Mouse (Mus musculus) telencephalon, adult 2 months (tissue): ENCODE measurements around the gene Lsg1.

Source experiments
- DNase-seq: peaks from one replicate; pipeline ENCODE4 v3.0.0-alpha.2; 2011; ENCODE audit warnings: low read depth, low spot score

Gene Lsg1

GRCm38 (mm10) chr16:30550748-30551192 is 36.6 kb downstream of the Lsg1 start, which contains the start of gene Tmem44:
Gene Tmem44, minus strand, starts transcription at chr16:30550842.
- DNase-seq: no peak

GRCm38 (mm10) chr16:30549966-30550747 is 37.2 kb downstream of the Lsg1 start:
- no peak for DNase-seq

GRCm38 (mm10) chr16:30549516-30549915 is 37.9 kb downstream of the Lsg1 start:
- DNase-seq: no peak

GRCm38 (mm10) chr16:30548291-30548690 is 39.1 kb downstream of the Lsg1 start:
- DNase-seq: peak; percentile 76

- DNase-seq: no peak
Measured at GRCm38 (mm10) chr16:30544693-30545092, 42.7 kb downstream of the Lsg1 start.

- no peak for DNase-seq
Measured at GRCm38 (mm10) chr16:30543386-30543785, 44.0 kb downstream of the Lsg1 start.

DNA sequence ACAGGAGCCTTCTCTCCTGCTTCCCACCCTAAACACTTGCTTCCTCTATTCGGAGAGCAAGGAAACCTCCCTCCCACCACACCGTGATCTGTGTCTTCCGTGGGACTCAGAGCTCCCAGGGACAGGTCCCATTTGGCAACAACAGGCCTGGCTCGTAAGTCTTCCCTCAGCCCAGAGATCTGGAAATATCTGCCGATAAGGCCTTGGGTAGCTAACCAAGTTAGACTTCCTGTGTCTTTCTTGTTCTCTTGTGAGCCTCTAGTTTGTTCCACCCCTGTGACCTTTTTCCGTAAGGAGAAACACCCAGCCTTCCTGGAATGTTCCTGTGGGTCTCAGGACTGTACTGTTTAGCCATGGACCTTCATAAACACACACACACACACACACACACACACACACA is 44.6 kb downstream of the Lsg1 start:
- DNase-seq: no peak

- no peak for DNase-seq
Measured at GRCm38 (mm10) chr16:30540107-30541001, 47.0 kb downstream of the Lsg1 start.

DNA sequence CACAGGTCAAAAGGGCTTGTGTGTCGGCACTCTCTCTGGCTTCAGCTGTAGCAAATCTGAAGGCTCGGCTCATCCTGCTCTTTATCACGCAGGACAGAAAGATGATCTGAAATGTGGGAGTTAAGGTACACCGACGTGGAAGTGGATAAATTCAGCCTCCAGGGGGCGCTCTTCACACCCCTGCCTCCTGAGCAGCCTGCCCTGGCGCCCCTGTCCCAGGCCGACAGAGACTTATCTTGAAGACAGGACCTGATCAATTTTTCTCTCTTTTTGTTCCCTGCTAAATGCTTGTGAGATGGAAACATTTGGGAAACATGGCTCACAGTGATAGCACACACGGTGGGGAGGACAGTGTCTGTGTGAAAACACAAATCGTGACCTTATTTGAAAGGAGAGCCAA is 48.0 kb downstream of the Lsg1 start:
- no peak for DNase-seq

GRCm38 (mm10) chr16:30535075-30535474 is 52.3 kb downstream of the Lsg1 start:
- no peak for DNase-seq

GRCm38 (mm10) chr16:30533592-30533991 is 53.8 kb downstream of the Lsg1 start:
- DNase-seq: no peak

DNA sequence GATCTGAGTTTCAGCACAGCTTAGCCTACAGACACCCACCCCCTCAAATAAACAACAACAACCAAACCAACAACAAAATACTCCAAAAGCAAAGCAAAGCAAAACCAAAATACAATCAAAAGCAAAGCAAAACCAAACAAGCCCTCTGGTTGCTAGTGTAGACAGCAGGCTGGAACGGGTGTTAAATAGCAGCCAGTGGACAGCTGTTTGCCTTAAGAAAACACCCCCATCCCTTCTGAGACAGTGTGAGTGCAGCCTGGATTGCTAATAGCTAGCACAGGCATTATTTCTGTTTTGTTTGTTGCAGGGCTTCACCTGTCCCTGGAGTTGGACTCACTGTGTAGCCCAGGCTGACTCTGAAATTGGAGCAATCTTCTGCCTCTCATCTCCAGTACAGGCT is 54.5 kb downstream of the Lsg1 start:
- no peak for DNase-seq

DNA sequence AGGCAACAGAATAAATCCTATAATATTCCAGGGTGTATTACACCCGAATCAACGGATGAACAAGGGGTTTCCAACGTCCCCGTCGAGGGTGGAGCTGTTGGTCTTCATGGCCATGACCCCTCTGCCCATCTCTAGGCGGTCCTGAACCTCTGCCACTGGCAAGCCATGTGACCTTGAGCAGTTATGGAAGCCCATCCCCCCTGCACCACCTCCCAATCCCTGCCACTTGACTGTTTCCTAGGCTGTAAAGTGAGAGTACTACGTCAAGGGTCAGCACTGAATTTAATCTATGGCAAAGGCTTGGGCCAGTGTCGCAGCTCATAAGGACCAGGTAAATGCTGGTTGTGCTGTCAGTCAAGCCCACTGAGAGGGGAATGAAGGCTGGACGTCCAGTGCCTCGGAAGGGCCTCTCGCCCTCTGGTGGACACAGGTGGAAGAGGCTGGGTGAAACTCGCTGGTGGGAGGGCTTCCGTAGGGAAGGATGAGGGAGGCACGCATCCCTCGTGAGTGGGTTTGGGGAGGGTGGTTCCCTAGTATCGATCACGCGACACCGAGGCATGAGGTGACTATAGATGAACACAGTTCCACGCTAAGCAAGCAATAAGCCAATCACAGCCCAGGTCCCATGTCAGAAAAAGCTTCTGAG is 55.5 kb downstream of the Lsg1 start:
- DNase-seq: no peak

DNA sequence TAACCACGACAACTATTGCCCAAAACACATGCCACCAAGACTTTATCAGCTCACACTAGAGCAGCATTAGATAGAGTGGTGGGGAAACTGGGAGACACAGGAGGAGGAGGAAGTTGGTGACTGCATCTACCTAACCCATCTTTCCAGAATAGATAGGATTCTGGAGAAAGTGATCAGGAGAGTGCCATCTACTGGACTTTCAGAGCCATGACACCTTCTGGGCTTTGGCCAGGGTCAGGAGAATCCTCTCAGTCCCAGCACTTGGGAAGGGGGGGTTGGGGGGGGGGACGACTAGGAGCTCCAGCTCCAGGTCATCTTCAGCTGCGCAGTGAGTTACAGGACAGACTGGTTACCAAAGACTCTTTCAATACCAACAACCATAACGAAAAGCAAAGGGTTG is 56.6 kb downstream of the Lsg1 start:
- DNase-seq: no peak

DNA sequence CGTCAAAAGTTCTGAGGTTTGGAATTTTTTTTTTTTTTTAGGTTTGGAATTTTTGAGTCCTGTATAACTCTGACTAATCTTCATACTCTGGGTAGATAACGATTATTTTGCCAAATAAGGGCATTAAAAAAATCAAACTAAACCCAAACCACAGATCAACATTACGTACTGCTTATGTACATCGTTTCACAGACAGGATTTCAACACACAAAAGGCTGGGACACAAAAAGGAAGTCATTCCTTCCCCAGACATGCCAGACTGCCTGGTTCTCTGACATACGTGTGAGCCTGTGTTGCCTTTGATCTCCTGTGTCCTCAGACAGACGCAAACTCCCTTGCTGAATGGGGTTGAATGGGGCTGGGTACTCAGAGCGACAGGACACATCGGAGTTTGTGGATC is 59.0 kb downstream of the Lsg1 start:
- no peak for DNase-seq

DNA sequence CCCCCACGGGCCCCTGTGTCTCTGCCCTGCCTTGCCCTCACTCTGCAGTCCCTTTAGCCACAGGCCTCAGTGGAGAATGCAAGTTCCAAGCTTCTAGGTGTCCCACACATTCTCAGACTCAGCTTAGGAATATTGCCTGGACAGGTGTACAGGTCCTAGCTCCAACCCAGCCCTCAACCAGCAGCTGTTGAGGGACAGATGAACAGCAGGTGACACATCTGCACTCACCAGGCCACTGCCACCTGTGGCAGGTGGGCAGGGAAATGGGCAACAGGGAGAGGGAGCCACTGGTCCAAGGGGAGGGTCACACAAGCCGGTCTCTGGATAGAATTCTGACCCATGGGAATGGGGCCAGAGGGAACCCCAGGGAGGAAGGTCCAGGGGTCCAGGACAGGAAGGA is 59.5 kb downstream of the Lsg1 start:
- DNase-seq: no peak

GRCm38 (mm10) chr16:30525756-30526155 is 61.6 kb downstream of the Lsg1 start:
- DNase-seq: no peak

GRCm38 (mm10) chr16:30524481-30524880 is 62.9 kb downstream of the Lsg1 start:
- DNase-seq: no peak

- DNase-seq: no peak
Measured at GRCm38 (mm10) chr16:30522253-30522940, 65.0 kb downstream of the Lsg1 start.

- no peak for DNase-seq
Measured at GRCm38 (mm10) chr16:30521147-30521546, 66.2 kb downstream of the Lsg1 start.

DNA sequence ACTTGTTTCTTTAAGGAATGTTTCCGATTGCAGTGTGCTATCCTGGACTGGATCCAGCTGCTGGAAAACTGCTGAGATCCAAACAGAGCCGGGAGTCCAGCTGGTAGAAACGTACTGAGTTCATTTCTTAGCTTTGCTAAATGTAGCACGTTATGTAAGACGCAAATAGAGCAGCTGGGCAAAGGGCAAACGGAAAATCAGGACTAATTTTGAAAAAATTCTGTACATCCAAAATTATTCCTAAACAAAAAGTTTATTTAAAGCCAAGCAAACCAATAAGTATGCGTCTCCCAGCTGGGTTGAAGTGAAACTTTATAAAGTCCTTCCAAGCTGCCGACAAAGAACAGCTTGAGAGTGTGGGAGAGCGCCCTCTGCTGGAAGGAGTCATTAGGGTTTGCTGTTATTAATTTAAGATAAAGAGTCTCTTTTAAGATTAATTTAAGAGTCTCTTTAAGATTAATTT is 67.0 kb downstream of the Lsg1 start:
- peak; percentile 61 for DNase-seq
